Mouse (Mus musculus) brain, embryonic 14.5 days (tissue): ENCODE measurements around the gene Bex2. TPM values are rescaled to one million over a fixed set of nuclear protein-coding genes. Genes with fewer than 3 reads are reported as not detected.
A peak's percentile ranks its signal among the peaks of the same experiment; 100 is the strongest.

ENCODE experiments used
- DNase-seq: peaks from one replicate; pipeline ENCODE4 v3.0.0-alpha.2; 2011; ENCODE audit warnings: low read depth
- CTCF ChIP-seq: fragments of 200-500 bp; IDR thresholded peaks from 2 replicates; pipeline ENCODE4 v1.5.1; 2012; ENCODE audit warnings: inconsistent platforms, mild to moderate bottlenecking, moderate library complexity, borderline replicate concordance; ENCODE audit not compliant: insufficient read depth, insufficient read length; ENCODE audit errors: extremely low read depth
- POLR2A ChIP-seq: fragments of 200-500 bp; IDR thresholded peaks from 2 replicates; pipeline ENCODE4 v1.6.1; 2012; ENCODE audit warnings: mild to moderate bottlenecking, inconsistent platforms, borderline replicate concordance; ENCODE audit not compliant: poor library complexity, insufficient read depth, insufficient read length, severe bottlenecking; ENCODE audit errors: extremely low read depth
- polyA plus RNA-seq: library from polyadenylated mRNA; depleted of rRNA; stranded (reverse); fragments of >200 nt; gene quantifications from 2 replicates; pipeline ENCODE4 v1.2.3, GENCODE M21; 2012; rRNA removed

Bex2 gene
- 294 and 337 TPM in 2 replicates for polyA plus RNA-seq

DNA sequence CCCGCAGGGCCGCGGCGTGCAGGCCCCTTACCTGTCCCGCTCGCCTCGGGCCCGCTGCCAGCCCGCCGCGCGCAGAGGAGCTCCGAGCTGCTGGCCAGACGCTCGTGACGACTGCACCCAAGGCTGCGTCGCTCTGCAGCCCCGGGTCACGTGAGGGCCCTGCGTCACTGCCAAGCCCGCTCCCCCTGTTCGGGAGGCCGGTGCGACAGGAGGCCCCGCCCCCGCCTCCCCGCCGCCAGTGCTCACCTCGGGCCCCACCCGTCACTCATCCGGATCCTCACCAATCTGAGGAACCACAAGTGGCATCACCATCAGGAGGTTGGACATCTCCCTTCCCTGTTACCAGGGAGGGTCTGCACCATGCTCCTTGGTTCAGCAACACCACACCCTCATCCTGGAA is at the start of gene Bex2:
Bex2 (minus strand) TSS at position 217 of the 400 bp plus-strand sequence.
- DNase-seq, result peak; percentile 64

GRCm38 (mm10) chrX:136115419-136115961 is 47.5 kb upstream of the Bex2 start:
- peak; percentile 98 for DNase-seq
- TF ChIP-seq POLR2A (peak; percentile 17; the same call in 1 of the 2 replicates), CTCF (no peak)

DNA sequence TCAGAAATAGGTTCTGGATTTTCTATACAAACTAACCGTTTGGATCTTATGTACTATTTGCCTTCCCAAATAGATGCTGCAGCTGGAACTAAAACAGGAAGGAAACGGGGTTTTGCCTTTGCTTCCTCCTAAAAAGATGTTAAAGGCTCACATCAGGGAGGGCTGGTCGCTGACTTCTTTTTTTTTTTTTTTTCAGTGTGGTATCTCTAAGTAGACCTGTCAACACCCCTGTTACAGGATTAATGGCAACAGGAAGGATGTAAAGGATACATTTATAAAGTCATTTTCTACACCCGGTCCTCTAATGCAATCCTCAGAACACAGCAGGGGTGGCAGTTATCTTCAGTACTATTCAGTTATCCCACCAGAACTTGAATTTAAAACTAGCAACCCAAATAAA is 47.0 kb upstream of the Bex2 start:
- no peak for DNase-seq
- TF ChIP-seq POLR2A, result no peak
- no peak for TF ChIP-seq CTCF

GRCm38 (mm10) chrX:136107942-136108341 is 39.9 kb upstream of the Bex2 start:
- TF ChIP-seq CTCF (peak; percentile 66; the same call in 1 of the 2 replicates), POLR2A (no peak)
- DNase-seq, result peak; percentile 76

GRCm38 (mm10) chrX:136104724-136105088 is 36.7 kb upstream of the Bex2 start:
- DNase-seq, result peak; percentile 70
- no peak for TF ChIP-seq CTCF
- TF ChIP-seq POLR2A, result no peak

- TF ChIP-seq POLR2A (no peak), CTCF (no peak)
- DNase-seq, result peak; percentile 77
Measured at GRCm38 (mm10) chrX:136104046-136104723, 36.1 kb upstream of the Bex2 start.

DNA sequence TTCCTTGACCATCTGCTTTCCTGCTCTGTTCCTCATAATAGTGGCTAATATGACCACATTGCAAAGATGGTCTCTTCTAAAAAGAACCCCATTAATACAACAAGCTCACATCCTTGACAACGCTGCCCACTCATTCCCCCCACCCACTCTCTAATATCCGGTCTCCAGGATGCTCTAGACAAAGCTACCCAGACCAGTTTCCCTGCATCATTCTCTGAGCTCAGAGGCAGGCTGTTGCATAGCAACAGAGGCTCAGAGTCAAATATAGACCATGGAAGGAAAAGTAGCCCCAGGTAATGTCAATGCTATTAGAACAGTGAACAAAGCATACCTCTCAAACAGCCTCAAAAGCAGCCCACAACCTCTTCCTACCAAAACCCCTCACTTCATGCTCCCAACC is 26.4 kb upstream of the Bex2 start:
- DNase-seq, result peak; percentile 75
- TF ChIP-seq POLR2A (no peak), CTCF (no peak)

DNA sequence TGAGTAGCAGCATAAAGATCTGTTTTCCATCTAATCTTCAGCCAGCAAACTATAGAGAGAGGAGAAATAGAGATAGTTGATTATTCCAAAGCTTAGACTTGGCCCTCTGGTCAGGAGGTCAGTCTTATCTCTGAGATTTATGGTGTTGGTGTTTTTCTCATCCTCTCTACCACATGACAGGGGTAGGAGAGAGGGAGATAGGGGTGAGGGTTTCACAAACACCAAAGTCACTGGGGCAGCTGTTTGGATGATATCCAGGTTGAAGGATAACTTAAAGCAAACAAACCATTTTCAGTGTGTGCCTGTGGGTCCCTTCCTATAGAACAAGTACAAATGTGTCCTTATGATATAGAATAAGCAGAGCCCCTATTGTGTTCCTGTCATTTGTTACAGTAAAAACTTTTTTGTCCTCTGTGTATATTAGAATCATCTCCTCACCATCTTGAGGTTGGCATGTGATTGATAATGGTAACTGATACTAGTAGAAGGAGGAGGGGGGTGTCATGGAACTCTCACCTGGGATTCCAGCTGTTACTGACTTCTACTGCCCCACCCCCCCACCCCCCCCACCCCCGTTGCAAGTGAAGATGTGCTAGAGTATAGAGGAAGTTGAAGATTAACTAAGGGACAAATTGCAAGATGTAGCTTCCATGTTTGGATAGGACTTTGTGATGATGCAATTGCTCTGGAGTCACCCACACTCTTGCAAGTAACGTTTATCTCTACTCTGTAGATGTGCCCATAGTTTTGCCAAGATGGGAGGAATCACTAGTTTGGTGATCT is 24.7 kb upstream of the Bex2 start:
- TF ChIP-seq POLR2A (no peak), CTCF (no peak)
- DNase-seq, result no peak

GRCm38 (mm10) chrX:136085155-136085554 is 17.1 kb upstream of the Bex2 start, which contains the start of gene Nxf3:
Gene Nxf3 (minus strand): TSS chrX:136085255.
- no peak for TF ChIP-seq CTCF
- no peak for TF ChIP-seq POLR2A
- no peak for DNase-seq

GRCm38 (mm10) chrX:136067201-136067991 is 640 bp downstream of the Bex2 start:
- TF ChIP-seq CTCF, result peak; percentile 48; the same call in 1 of the 2 replicates
- DNase-seq, result peak; percentile 79

- TF ChIP-seq CTCF (no peak), POLR2A (no peak)
- no peak for DNase-seq
Measured at GRCm38 (mm10) chrX:136060698-136061097, 7.3 kb downstream of the Bex2 start.
